Mouse (Mus musculus) stomach, embryonic 15.5 days (tissue): ENCODE measurements around the gene Ppil3. TPM values are rescaled to one million over a fixed set of nuclear protein-coding genes. Genes with fewer than 3 reads are reported as not detected.

ENCODE experiments used
- ATAC-seq: fragments of 200-750 bp; cut with Nextera tagmentation; 2 replicates; pipeline ENCODE4 v1.8.0; 2017; ENCODE audit warnings: low read depth, moderate number of reproducible peaks, moderate TSS enrichment; ENCODE audit not compliant: insufficient read depth, low FRiP score
- H3K27ac ChIP-seq: fragments of 300-500 bp; sonication (generic); 2 replicates; pipeline ENCODE4 v1.5.1; 2015; ENCODE audit warnings: mild to moderate bottlenecking, inconsistent platforms
- H3K27me3 ChIP-seq: fragments of 300-500 bp; sonication (generic); replicated peaks from 2 replicates; pipeline ENCODE4 v1.6.1; 2015; ENCODE audit warnings: inconsistent platforms
- H3K36me3 ChIP-seq: fragments of 300-500 bp; sonication (generic); 2 replicates; pipeline ENCODE4 v1.6.1; 2015; ENCODE audit warnings: inconsistent platforms
- H3K4me1 ChIP-seq: fragments of 300-500 bp; sonication (generic); 2 replicates; pipeline ENCODE4 v1.6.1; 2015; ENCODE audit warnings: inconsistent platforms
- H3K4me2 ChIP-seq: fragments of 300-500 bp; sonication (generic); 2 replicates; pipeline ENCODE4 v1.6.1; 2015; ENCODE audit warnings: mild to moderate bottlenecking, inconsistent platforms
- H3K4me3 ChIP-seq: fragments of 300-500 bp; sonication (generic); replicated peaks from 2 replicates; pipeline ENCODE4 v1.5.1; 2015; ENCODE audit warnings: inconsistent platforms
- H3K9ac ChIP-seq: fragments of 300-500 bp; sonication (generic); 2 replicates; pipeline ENCODE4 v1.6.1; 2015; ENCODE audit warnings: inconsistent platforms
- H3K9me3 ChIP-seq: fragments of 300-500 bp; sonication (generic); 2 replicates; pipeline ENCODE4 v1.6.1; 2016; ENCODE audit warnings: inconsistent platforms
- WGBS: fragments of 180-500 bp; shearing (Covaris S2); methylation state at CpG from one replicate; pipeline ENCODE4 v1.1.7; 2015; 5-methylcytosine and 5-hydroxymethylcytosine counted together
- polyA plus RNA-seq: library from polyadenylated mRNA; unstranded; fragments of >200 nt; fragmentation: Nextera tagmentation; extraction: Ambion mirVana; gene quantifications from 2 replicates; pipeline ENCODE4 v1.2.1, GENCODE M21; 2015

Gene Ppil3
- polyA plus RNA-seq, result 49.1 and 49.4 TPM in 2 replicates

DNA sequence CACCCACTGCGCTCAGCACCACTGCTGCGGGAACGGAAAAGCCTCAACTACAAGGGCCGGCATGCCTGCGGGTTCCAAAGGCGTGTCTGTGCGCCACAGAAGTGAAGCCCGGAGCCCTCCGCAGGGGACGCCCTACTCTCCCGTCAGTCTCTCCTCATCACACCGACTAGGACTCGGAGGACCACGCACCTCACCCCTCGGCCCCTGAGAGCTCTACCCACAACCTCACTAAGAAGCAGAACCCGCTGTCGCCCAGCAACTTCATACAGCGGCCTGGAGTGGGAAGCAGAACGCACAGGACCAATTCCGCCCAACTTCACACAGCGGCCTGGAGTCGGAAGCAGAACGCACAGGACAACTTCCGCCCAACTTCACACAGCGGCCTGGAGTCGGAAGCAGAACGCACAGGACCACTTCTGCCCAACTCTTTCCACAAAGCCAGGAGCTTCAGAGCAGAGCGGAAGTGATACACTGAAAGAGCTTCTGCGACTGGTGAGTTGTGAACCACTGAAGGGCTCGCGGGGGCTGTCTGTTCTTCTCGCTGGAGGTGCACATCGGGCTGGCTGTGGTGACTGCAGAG lies at the start of gene Ppil3, which contains the start of gene Nif3l1:
TSS of gene Ppil3 (minus strand) at position 344 of the 580 bp plus-strand sequence.
TSS of gene Nif3l1 (plus strand) at position 9 of the 580 bp plus-strand sequence.
- peak; percentile 95 for ATAC-seq
- Histone ChIP-seq H3K9ac (peak within 1 kb of the TSS; percentile 75), H3K36me3 (peaks cover 16% of the 10 kb centered on the region), H3K4me1 (peaks cover 13% of the 10 kb centered on the region; the same call in 1 of the 2 replicates), H3K9me3 (no peaks in the 10 kb centered on the region), H3K27ac (peak within 1 kb of the TSS; percentile 94), H3K27me3 (no peaks in the 10 kb centered on the region), H3K4me2 (peak within 1 kb of the TSS; percentile 68), H3K4me3 (peak within 1 kb of the TSS; percentile 73)
- under 1% methylated on average over 33 of the region's 33 CpGs for WGBS

DNA sequence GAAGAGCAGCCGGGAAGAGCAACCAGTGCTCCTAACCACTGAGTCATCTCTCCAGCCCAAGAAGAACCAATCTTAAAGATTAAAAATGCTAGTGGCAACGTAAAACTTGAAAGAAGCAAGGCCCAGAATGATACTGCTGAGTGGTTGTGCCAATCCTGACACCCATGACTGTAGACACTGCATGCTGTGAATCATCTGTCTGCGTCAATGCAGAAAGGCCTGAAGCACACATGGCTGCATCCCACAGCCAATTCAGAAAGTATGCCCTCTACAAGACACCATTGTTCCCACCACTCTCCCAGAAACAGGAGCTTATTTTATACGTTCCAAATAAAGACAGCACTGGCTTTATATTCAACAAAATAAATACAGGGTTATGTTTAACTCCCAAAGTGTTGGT lies 37.4 kb upstream of the Ppil3 start:
- Histone ChIP-seq H3K9ac (no peak overlapping the region), H3K27me3 (no peaks in the 10 kb centered on the region), H3K4me2 (no peak overlapping the region), H3K36me3 (peaks cover 39% of the 10 kb centered on the region), H3K4me3 (no peak overlapping the region), H3K9me3 (no peaks in the 10 kb centered on the region), H3K27ac (no peak overlapping the region), H3K4me1 (no peaks in the 10 kb centered on the region)
- no peak for ATAC-seq
- 90% methylated on average over 4 of the region's 4 CpGs for WGBS

DNA sequence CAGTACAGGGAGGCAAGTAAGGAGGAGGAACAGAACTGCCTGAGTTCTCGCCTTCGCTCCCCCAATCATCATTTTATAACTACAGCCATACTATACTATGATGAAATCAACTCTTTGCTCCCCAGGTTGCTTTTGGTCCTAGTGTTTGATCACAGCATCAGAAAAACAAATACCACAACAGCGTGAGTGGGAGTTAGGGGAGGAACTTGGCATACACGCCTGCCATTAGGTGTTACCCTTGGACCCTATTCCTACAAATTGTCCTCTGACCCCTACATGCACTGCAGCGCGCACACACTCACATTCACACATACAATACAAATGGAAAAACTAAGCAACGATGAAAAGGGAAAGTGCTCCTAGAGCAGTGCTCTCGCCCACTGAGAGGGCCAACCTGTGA lies 30.4 kb upstream of the Ppil3 start:
- H3K9ac ChIP-seq, result no peak overlapping the region
- WGBS, result 93% methylated on average over 8 of the region's 8 CpGs
- H3K4me2 ChIP-seq, result no peak overlapping the region
- H3K4me3 ChIP-seq, result no peak overlapping the region
- no peaks in the 10 kb centered on the region for H3K9me3 ChIP-seq
- H3K36me3 ChIP-seq, result peaks cover 35% of the 10 kb centered on the region
- ATAC-seq, result no peak
- H3K4me1 ChIP-seq, result no peaks in the 10 kb centered on the region
- H3K27me3 ChIP-seq, result no peaks in the 10 kb centered on the region
- H3K27ac ChIP-seq, result no peak overlapping the region

DNA sequence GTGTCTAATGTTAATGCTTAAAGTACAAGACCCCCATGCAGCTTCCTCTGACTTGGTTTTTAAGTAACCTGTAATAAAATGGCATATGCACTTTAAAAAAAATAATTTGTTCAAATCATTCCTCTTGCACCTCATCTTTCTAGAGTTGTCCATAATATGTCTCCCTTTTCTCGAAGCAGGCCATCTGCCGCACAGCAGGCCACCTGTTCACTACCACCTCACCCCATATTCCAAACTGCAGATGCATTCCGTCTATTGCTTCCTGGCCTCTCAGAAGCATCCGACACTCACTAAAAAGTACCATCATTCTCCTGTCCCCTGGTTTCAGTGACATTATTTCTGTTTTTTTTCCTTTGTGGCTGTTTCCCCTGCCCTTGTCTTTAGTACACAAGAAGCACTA lies 20.3 kb upstream of the Ppil3 start:
- H3K9ac ChIP-seq, result no peak overlapping the region
- no peak overlapping the region for H3K27ac ChIP-seq
- no peak overlapping the region for H3K4me3 ChIP-seq
- WGBS, result 92% methylated on average over 4 of the region's 4 CpGs
- no peaks in the 10 kb centered on the region for H3K27me3 ChIP-seq
- ATAC-seq, result no peak
- peaks cover 26% of the 10 kb centered on the region for H3K36me3 ChIP-seq
- H3K4me1 ChIP-seq, result no peaks in the 10 kb centered on the region
- H3K9me3 ChIP-seq, result no peaks in the 10 kb centered on the region
- H3K4me2 ChIP-seq, result no peak overlapping the region

DNA sequence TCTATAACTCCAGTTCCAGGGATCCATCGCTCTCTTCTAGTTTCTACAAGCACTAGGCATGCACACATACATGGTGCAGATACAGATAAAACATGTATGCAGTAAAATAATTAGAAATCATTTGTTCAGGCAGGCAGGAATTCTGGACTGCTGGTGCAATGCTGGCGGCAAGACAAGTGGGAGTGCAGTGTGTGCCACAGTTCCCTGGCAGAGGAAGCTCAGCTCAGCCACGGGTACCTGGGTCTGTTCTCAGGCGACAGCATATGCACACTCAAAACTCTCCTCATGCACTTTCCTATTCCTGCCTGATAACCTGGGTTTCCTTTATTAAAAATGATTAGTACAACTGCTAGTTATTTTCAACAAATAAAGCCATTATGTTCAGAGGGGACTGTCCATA lies 19.8 kb upstream of the Ppil3 start:
- Histone ChIP-seq H3K4me1 (no peaks in the 10 kb centered on the region), H3K4me3 (no peak overlapping the region), H3K27ac (no peak overlapping the region), H3K9ac (no peak overlapping the region), H3K4me2 (no peak overlapping the region), H3K36me3 (peaks cover 29% of the 10 kb centered on the region), H3K9me3 (no peaks in the 10 kb centered on the region), H3K27me3 (no peaks in the 10 kb centered on the region)
- ATAC-seq, result no peak
- WGBS, result 93% methylated on average over 4 of the region's 4 CpGs

DNA sequence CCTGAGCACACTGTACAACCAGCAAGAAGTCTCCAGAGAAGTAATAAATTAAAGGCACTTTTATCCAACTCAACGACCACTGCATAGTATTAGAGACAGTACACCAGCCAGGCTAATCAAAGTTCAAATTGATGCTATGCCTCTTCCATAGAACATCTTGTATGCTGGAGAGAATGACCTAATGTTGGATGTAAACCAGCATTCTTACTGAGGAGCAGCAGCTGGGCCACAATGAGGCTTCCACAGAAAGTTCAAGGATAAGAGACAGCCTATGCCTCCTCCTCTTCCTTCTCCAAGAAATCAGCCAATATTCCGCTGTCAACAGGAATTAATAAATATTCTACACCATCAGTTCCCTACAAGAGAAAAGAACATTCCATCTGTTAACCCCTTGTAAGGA lies 18.6 kb upstream of the Ppil3 start:
- H3K4me2 ChIP-seq, result no peak overlapping the region
- WGBS, result 71% methylated on average over 2 of the region's 2 CpGs
- peaks cover 25% of the 10 kb centered on the region for H3K36me3 ChIP-seq
- no peaks in the 10 kb centered on the region for H3K9me3 ChIP-seq
- H3K27me3 ChIP-seq, result no peaks in the 10 kb centered on the region
- ATAC-seq, result no peak
- no peak overlapping the region for H3K9ac ChIP-seq
- H3K27ac ChIP-seq, result no peak overlapping the region
- no peaks in the 10 kb centered on the region for H3K4me1 ChIP-seq
- no peak overlapping the region for H3K4me3 ChIP-seq

DNA sequence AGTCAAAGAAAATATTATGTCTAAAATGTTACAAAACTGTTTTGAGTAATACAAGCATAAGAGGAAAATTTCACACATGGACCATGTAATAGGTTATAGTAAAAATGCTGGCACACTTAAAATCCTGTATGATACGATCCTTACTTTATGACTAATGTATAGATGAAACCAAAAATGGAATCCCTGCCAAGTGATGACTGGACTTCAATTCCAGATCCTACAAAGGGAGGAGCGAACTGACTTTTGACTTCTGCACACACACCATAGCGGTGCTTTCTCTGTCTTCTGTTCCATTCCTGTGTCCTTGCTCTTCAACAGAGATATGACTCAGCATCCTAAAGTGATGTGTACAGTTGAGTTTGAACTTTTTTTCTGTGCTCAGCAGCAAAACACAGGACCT lies 15.3 kb upstream of the Ppil3 start:
- Histone ChIP-seq H3K27me3 (no peaks in the 10 kb centered on the region), H3K36me3 (peaks cover 44% of the 10 kb centered on the region)
- ATAC-seq, result no peak

DNA sequence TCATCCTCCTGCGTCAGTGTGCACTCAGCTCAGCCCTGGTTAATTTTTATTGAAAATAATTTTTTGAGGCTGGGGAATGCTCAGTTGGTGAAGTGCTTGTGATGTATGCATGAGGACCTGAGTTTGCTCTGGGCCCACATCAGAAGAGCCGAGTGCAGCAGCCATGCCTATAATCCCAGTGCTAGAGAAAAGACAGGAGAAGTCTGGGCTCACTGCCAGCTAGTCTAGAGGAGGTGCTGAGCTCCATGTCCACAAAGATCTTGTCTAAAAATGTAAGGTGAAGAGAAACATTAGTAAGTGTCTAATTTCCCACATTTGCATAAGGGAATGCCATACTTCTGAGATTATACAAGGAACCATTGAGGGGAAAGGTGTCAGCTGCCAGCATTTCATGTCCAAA lies 13.6 kb upstream of the Ppil3 start:
- Histone ChIP-seq H3K36me3 (peaks cover 44% of the 10 kb centered on the region), H3K4me2 (no peak overlapping the region), H3K9ac (no peak overlapping the region), H3K4me1 (no peaks in the 10 kb centered on the region), H3K27ac (no peak overlapping the region), H3K9me3 (no peaks in the 10 kb centered on the region), H3K27me3 (no peaks in the 10 kb centered on the region), H3K4me3 (no peak overlapping the region)
- no peak for ATAC-seq
- WGBS, result 56% methylated on average over 2 of the region's 2 CpGs

More for the DNA sequence above, 15.3 kb upstream of the Ppil3 start:
- H3K27ac ChIP-seq, result no peak overlapping the region
- no peaks in the 10 kb centered on the region for H3K4me1 ChIP-seq
- no peaks in the 10 kb centered on the region for H3K9me3 ChIP-seq
- no peak overlapping the region for H3K4me2 ChIP-seq
- no peak overlapping the region for H3K4me3 ChIP-seq
- no peak overlapping the region for H3K9ac ChIP-seq
- 89% methylated on average over 3 of the region's 3 CpGs for WGBS

DNA sequence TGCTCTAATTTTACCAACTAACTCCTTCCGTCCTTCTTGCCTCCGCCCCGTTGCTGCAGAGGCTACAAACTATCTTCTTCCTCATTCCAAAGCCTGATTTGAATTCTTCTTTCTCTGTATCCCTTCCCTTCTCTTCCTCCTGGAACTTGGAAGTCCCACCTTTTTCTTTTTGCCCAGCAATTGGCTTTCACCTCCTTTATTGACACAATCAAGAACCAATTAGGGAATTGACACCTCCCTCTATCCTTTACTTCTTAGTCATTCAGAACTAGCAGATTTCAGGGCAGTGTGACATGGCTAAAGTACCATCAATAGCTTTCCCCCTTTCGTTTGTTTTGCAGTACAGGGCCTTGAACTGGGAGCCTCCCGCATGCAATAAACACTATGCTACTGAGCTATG lies 12.9 kb upstream of the Ppil3 start:
- Histone ChIP-seq H3K4me2 (no peak overlapping the region), H3K9ac (no peak overlapping the region), H3K36me3 (peaks cover 48% of the 10 kb centered on the region), H3K4me1 (no peaks in the 10 kb centered on the region), H3K4me3 (no peak overlapping the region), H3K9me3 (no peaks in the 10 kb centered on the region), H3K27ac (no peak overlapping the region), H3K27me3 (no peaks in the 10 kb centered on the region)
- no peak for ATAC-seq
- 81% methylated on average over 5 of the region's 5 CpGs for WGBS

DNA sequence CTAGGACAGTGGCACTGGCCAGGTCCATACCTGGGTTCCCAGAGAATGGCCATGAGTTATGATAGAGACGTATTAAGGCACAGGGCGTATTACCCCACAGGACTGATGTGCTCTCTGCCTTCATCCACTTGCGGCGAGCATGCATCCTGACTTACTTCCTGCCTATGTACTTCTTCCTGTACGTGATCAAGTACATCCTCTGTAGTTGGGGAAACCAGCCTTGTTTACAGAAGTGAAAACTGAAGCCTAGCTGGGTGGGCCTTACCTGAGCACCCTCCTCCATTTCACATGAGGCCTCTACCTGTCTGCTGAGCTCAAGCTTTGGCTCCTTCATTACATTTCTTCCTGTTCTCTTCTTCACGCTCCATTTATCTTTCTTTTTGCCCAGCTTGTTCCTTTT lies 9.0 kb upstream of the Ppil3 start:
- Histone ChIP-seq H3K36me3 (peaks cover 54% of the 10 kb centered on the region), H3K4me3 (no peak overlapping the region), H3K4me1 (no peaks in the 10 kb centered on the region), H3K27ac (no peak overlapping the region), H3K9me3 (no peaks in the 10 kb centered on the region), H3K9ac (no peak overlapping the region), H3K4me2 (no peak overlapping the region), H3K27me3 (no peaks in the 10 kb centered on the region)
- no peak for ATAC-seq
- 84% methylated on average over 6 of the region's 6 CpGs for WGBS

DNA sequence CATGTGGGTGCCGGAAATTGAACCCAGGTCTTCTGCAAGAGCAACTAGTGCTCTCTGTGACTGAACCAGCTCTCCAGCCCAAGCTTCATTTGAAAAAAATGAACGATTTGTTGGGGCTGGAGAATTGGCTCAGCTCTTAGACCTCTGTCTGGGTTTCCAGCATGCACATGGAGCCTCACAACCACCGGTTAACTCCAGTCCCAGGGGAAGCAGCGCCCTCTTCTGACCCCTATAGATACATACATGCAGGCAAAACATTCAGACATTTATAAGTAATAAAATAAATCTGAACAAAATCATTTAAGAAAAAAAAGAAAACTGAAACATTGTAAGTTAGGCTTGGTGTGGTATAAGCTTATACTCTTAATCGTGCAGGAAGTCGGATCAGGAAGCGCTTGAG lies 3.1 kb upstream of the Ppil3 start:
- Histone ChIP-seq H3K4me1 (peaks cover 13% of the 10 kb centered on the region; the same call in 1 of the 2 replicates), H3K27ac (no peak overlapping the region), H3K36me3 (peaks cover 25% of the 10 kb centered on the region), H3K27me3 (no peaks in the 10 kb centered on the region), H3K9ac (no peak overlapping the region), H3K4me3 (no peak overlapping the region), H3K4me2 (no peak overlapping the region), H3K9me3 (no peaks in the 10 kb centered on the region)
- ATAC-seq, result no peak
- 79% methylated on average over 7 of the region's 7 CpGs for WGBS

DNA sequence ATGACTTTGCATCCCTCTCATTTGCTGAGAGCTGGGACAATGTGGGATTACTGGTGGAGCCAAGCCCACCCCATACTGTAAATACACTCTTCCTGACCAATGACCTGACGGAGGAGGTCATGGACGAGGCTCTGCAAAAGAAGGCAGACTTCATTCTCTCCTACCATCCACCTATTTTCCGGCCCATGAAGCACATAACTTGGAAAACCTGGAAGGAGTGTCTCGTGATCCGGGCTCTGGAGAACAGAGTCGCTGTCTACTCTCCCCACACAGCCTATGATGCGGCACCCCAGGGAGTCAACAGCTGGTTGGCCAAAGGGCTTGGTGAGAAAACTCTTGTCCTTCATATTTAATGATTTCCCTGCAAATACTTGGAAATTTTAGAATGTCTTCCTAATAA lies 2.5 kb upstream of the Ppil3 start:
- Histone ChIP-seq H3K4me2 (no peak overlapping the region), H3K27me3 (no peaks in the 10 kb centered on the region), H3K9me3 (no peaks in the 10 kb centered on the region), H3K36me3 (peaks cover 19% of the 10 kb centered on the region), H3K27ac (no peak overlapping the region), H3K9ac (no peak overlapping the region), H3K4me3 (no peak overlapping the region), H3K4me1 (peaks cover 13% of the 10 kb centered on the region; the same call in 1 of the 2 replicates)
- 94% methylated on average over 7 of the region's 7 CpGs for WGBS
- ATAC-seq, result no peak

DNA sequence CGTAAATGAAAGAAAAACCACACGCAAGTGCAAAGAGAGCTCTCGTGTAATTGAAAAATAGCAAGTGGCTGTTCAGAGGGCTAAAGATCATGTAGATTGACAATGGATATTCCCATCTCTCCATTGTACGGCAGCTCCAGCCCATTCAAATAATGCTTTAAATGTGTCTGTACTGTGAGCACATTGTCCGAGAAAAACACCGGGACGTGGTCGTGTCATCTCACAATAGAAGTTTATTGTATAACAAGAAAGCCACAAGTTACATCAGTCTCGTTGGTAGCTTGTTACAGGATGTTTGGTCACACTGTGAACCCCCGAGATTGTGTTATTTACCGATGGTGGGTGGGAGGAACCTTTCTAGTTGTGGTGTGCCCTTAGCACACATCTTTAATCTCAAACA lies 575 bp upstream of the Ppil3 start:
- no peaks in the 10 kb centered on the region for H3K9me3 ChIP-seq
- peak overlapping the region; percentile 94 for H3K27ac ChIP-seq
- peaks cover 16% of the 10 kb centered on the region for H3K36me3 ChIP-seq
- H3K9ac ChIP-seq, result peak overlapping the region; percentile 71
- H3K4me2 ChIP-seq, result peak overlapping the region; percentile 68
- peaks cover 13% of the 10 kb centered on the region; the same call in 1 of the 2 replicates for H3K4me1 ChIP-seq
- 6% methylated on average over 11 of the region's 11 CpGs for WGBS
- peak overlapping the region; percentile 73 for H3K4me3 ChIP-seq
- H3K27me3 ChIP-seq, result no peaks in the 10 kb centered on the region
- ATAC-seq, result no peak
